Mouse (Mus musculus) lung, postnatal 14 days (tissue): ENCODE measurements around the gene Naaladl1.
"Not testable (repeated sequence)": the region's sequence is repeated elsewhere in the genome, so short reads cannot be mapped to it uniquely, and the experiment has no call there.

ENCODE experiments used
- DNase-seq: peaks from one replicate; pipeline ENCODE4 v3.0.0; 2021

Gene Naaladl1

GRCm38 (mm10) chr19:6084478-6085248, 20.9 kb upstream of the Naaladl1 start, which contains the start of the genes Zfpl1 and Cdca5:
Zfpl1 (minus strand) TSS chr19:6084956.
Cdca5 (plus strand) TSS chr19:6084983.
- DNase-seq, result peak; percentile 95

GRCm38 (mm10) chr19:6085417-6085879, 20.1 kb upstream of the Naaladl1 start:
- DNase-seq, result peak; percentile 48

- no peak for DNase-seq
Observed at GRCm38 (mm10) chr19:6088841-6089240, 16.7 kb upstream of the Naaladl1 start.

- DNase-seq, result no peak
Observed at GRCm38 (mm10) chr19:6094119-6094518, 11.5 kb upstream of the Naaladl1 start, which contains the start of gene AC131692.1. AC131692.1 (plus strand) TSS chr19:6094419.

DNA sequence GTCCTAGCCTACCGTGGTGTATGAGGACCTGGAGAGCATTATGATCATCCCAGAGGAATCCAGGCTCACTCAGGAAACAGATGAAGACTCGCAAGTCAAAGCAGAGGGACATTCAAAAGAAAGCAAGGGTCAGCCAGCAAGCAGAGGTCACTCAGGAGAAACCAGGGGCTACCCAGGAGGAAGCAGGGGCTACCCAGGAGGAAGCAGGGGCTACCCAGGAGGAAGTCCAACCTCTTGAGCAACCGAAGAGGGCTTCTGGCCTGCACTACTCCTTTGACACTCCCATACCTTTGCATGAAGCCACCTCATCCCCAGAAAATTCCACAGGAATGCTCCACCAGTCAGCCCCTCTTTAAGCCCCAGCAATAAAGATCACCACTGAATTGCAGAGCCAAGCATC, 7.7 kb upstream of the Naaladl1 start:
- DNase-seq, result no peak

GRCm38 (mm10) chr19:6101186-6101585, 4.4 kb upstream of the Naaladl1 start:
- DNase-seq, result no peak

DNA sequence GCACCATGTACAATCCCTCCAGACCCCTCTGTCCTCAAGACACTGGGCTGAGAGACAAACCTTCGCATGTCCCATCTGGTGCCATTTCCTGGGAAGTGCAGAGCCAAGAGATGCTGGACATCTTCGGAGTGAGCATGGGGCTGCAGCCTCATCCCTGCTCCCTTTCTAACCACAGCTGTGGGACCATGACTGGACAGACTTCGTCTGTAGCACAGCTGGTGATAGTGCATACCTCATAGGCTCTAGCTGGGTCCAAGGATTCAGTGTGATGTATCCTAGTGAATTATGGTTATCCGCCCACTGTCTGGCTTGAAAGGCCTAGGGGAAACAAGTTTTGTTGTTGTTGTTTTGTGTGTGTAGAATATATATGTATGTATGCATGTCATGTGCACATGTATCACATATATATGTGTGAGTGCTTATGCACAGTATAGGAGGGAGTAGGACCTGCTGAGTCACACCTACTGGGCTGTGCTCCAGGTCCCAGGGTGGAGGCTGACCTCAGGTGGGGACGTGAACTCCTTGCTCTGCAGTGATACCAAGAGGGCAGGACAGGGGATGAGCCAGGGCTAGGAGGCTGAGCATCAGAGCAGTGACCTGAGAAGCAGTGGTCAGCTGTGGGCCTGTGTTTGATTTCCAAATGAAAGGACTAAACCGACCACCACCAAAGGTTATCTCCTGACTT, 3.3 kb upstream of the Naaladl1 start:
- no peak for DNase-seq

- DNase-seq, result no peak
Observed at GRCm38 (mm10) chr19:6104476-6104875, 1.1 kb upstream of the Naaladl1 start.

- no peak for DNase-seq
Observed at GRCm38 (mm10) chr19:6113116-6113515, 7.5 kb downstream of the Naaladl1 start.

- no peak for DNase-seq
Observed at GRCm38 (mm10) chr19:6116113-6116850, 10.7 kb downstream of the Naaladl1 start.

DNA sequence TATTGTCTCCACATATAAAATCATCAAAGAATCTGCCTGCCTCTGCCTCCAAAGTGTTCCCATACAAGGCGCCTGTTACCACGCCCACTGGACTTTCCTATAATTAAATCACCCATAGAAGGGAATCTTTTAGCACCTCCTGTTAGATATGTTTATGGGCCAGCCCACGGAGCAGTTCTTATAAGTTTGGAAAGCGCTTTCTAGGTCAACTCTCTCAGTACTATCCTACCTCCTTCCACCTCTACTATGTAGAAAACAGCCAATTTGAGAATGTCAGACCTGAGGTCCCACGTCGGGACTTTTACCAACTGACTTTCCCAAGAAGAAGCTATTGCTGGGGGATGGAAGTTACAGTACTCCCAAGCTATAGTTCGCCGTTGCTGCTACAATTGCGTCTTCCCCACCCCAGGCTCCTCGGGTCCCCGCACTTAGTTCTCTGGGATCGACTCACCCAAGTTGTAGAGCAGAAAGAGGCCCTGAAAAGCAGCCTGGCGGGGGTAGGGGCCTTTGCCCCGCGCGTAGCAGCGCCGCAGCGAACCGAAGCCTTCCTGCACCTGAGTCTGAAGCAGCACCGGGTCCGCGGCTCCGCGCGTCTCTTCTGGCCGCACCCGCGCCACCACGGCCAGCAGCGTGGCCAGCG, 11.9 kb downstream of the Naaladl1 start:
- DNase-seq, result no peak

- DNase-seq, result peak; percentile 86
Observed at GRCm38 (mm10) chr19:6117986-6118676, 12.5 kb downstream of the Naaladl1 start, which contains the start of gene Sac3d1. Sac3d1 (minus strand) TSS chr19:6118650.

DNA sequence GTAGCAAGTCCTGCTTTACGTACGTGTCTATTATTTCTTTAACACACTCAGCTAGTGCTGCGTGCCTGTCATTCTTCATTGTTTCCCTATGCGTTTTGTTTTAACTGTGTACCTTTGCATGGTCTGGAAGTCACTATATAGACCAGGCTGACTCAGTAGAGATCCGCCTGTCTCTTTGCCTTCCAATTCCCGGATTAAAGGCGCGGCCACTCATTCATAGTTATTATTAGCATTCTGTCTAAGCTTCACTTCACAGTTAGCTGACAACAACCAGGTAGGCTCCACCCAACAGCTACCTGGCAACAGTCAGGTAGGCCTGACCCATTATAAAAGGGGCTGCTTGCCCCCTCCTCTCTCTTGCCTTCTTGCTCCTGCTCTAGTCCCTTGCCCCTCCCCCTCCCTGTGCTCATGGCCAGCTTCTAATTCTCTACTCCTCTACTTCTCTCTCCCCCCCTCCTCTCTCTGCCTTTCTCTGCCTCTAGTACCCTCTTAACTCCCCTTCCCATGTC, 13.1 kb downstream of the Naaladl1 start:
- no peak for DNase-seq

GRCm38 (mm10) chr19:6121761-6122160, 16.2 kb downstream of the Naaladl1 start:
- no peak for DNase-seq

- no peak for DNase-seq
Observed at GRCm38 (mm10) chr19:6123330-6123729, 17.7 kb downstream of the Naaladl1 start.

- DNase-seq, result no peak
Observed at GRCm38 (mm10) chr19:6124898-6125297, 19.3 kb downstream of the Naaladl1 start.

DNA sequence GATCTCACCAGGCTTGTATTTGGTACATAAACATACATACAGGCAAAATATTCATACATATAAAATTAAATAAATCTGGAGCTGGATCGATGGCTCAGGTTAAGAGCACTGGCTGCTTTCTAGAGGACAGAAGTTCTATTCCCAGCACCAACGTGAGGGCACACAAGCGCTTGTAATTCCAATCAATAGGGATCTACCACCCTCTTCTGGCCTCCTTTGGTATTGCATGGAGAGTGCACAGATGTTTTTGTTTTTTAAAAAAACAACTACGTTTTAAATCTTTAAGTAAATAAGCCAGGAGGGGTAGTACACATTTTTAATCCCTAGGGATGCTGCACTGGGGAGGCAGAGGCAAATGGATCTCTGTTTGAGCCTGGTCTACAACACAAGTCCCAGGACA, 20.7 kb downstream of the Naaladl1 start:
- peak; percentile 74 for DNase-seq

DNA sequence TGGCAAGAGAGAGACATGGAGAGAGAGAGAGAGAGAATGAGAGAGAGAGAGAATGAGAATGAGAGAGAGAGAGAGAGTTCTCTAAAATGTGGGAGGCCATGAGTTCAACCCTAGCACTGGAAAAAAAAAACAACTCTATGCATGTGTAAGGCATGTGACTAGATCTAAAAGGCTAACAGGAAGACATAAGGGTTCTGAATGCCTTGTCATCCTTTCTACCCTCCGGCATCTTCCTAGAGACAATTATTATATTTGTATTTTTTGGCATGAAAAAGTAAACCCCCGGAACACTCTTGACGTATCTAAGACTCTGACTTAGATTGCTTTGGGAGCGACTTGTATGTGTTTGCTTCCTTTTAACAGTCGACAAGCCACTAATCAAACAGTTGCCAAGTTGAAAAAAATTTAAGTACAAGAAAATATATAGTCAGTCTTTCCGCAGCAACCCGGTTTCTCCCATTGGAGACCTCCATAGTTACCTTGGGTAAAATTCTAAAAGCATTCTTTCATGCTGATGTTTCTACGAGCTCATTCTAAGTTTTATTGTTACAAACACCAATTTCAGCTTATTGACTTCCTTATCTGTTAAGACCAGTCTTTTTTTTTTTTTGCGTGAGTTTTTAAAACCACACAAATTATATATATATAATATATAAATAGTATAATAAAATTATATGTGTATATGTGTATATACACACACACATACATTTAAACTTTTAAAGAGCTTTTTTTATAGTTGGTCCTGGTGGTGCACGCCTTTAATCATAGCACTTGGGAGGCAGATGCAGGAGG, 21.4 kb downstream of the Naaladl1 start:
- no peak for DNase-seq

- DNase-seq, result peak; percentile 97
Observed at GRCm38 (mm10) chr19:6127760-6128341, 22.3 kb downstream of the Naaladl1 start, which contains the start of gene Snx15. Snx15 (minus strand) TSS chr19:6128304.

GRCm38 (mm10) chr19:6130414-6131128, 25.0 kb downstream of the Naaladl1 start:
- DNase-seq, result not testable (repeated sequence)
